Mouse (Mus musculus): Measurements from ENCODE around the gene Ctbp2. TPM values are rescaled to one million over a fixed set of nuclear protein-coding genes. Genes with fewer than 3 reads are reported as not detected.

Gene Ctbp2
- total and polyA plus RNA-seq, 3 experiments = 74.9 to 90.7 TPM; not detected in 1

DNA sequence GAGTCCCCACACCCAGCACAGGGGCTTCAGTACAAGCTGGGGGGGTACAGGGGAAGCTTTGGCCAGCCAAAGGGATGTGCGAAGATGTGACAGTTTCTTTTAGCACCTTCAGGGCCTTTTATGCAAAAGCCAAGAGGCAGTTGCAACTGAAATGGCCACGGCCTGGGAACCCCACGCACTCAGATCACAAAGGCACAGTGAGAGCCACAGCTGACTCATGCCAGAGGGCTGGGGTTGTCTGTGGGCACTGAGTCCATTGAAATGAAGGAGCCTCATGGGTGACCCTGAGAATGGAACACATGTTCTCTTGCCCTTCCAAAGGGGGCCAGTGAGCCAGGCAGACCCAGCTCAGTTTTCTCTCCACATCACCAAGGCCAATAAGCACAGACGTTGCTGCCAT, 115.5 kb downstream of the Ctbp2 start:
- no peaks in the 10 kb centered on the region for H3K27me3 ChIP-seq (ENCODE audit: control insufficient read depth in 1 of 2, insufficient read depth in 2 of 2, low read length in 2 of 2)
- no peak overlapping the region for H3K4me3 ChIP-seq (ENCODE audit: control insufficient read depth in 1 of 2, insufficient read depth in 1 of 2, low read depth in 2 of 2, low read length in 2 of 2)
- no peaks in the 10 kb centered on the region for H3K9me3 ChIP-seq (replicated peaks; ENCODE audit: insufficient read depth, low read length)
- no peaks in the 10 kb centered on the region for H3K79me2 ChIP-seq (ENCODE audit: control insufficient read depth, insufficient read depth, low read length, poor library complexity)
- H3K4me1 ChIP-seq (ENCODE audit: control insufficient read depth in 1 of 2, insufficient read depth in 2 of 2, low read length in 2 of 2) = peaks cover 8 to 18% of the 10 kb centered on the region in 2 experiments
- H3K9ac ChIP-seq (ENCODE audit: control insufficient read depth, low read depth, low read length, poor library complexity, severe bottlenecking) = no peak overlapping the region
- DNase-seq (ENCODE audit: low read depth, low spot score) = no peak
- TF ChIP-seq USF2 (IDR thresholded peaks at IDR 0.05; ENCODE audit: borderline replicate concordance in 1 of 2, insufficient read depth in 1 of 2, low read depth in 1 of 2, low read length in 2 of 2) = no peak
- TF ChIP-seq E2F4 (IDR thresholded peaks at IDR 0.05; ENCODE audit: borderline replicate concordance, low read depth, low read length) = no peak
- no peak for TF ChIP-seq POLR2AphosphoS5 (IDR thresholded peaks at IDR 0.05; ENCODE audit: borderline replicate concordance, low read depth, low read length)
- no peak for TF ChIP-seq MYB (IDR thresholded peaks at IDR 0.05; ENCODE audit: low read depth, low read length)
- no peak for TF ChIP-seq TBP (IDR thresholded peaks at IDR 0.05; ENCODE audit: low read depth, low read length)
- no peak for TF ChIP-seq HCFC1 (IDR thresholded peaks at IDR 0.05; ENCODE audit: low read depth, low read length)
- no peak for TF ChIP-seq MEF2A (IDR thresholded peaks at IDR 0.05; ENCODE audit: extremely low read depth, insufficient replicate concordance, low read depth, low read length, poor library complexity, severe bottlenecking)
- TF ChIP-seq TAL1 (IDR thresholded peaks at IDR 0.05; ENCODE audit: low read length) = no peak
- TF ChIP-seq GABPA (IDR thresholded peaks at IDR 0.05; ENCODE audit: low read depth, low read length) = no peak
- peaks cover 0 to 12% of the 10 kb centered on the region in 2 experiments; a peak in 3 of 4 replicates for H3K36me3 ChIP-seq (ENCODE audit: control insufficient read depth in 1 of 2, insufficient read depth in 2 of 2, low read length in 2 of 2)
- no peak overlapping the region for H3K27ac ChIP-seq (ENCODE audit: control insufficient read depth, low read depth, low read length)

DNA sequence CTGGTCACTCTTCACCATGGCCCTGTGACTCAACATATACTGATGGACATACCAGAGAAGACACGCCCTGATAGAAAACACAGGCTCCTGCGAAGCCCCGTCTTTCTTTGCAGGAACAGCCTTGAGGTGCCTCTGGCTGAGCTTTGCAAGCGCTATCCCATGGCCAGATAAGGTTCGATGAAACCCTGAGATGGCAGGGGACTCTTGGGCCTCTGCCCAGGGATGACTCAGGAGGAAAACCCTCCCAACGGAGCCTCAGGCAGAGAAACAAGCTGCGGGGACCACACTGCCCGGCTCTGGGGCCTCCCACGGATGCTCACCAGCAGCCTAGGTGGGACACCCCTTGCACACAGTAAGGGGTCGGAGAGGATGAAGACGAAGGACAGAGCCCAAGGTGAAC, 116.8 kb downstream of the Ctbp2 start:
- Histone ChIP-seq H3K9me3 (replicated peaks; ENCODE audit: insufficient read depth, low read length) (no peaks in the 10 kb centered on the region), H3K4me1 (ENCODE audit: control insufficient read depth in 1 of 2, insufficient read depth in 2 of 2, low read length in 2 of 2) (peaks cover 8 to 18% of the 10 kb centered on the region in 2 experiments), H3K36me3 (ENCODE audit: control insufficient read depth in 1 of 2, insufficient read depth in 2 of 2, low read length in 2 of 2) (peaks cover 0 to 12% of the 10 kb centered on the region in 2 experiments; a peak in 3 of 4 replicates), H3K4me3 (ENCODE audit: control insufficient read depth in 1 of 2, insufficient read depth in 1 of 2, low read depth in 2 of 2, low read length in 2 of 2) (no peak overlapping the region), H3K79me2 (ENCODE audit: control insufficient read depth, insufficient read depth, low read length, poor library complexity) (no peaks in the 10 kb centered on the region), H3K27ac (ENCODE audit: control insufficient read depth, low read depth, low read length) (0 out of 2 replicates have a peak overlapping the region, but pooled peaks have one; percentile 6), H3K27me3 (ENCODE audit: control insufficient read depth in 1 of 2, insufficient read depth in 2 of 2, low read length in 2 of 2) (no peaks in the 10 kb centered on the region), H3K9ac (ENCODE audit: control insufficient read depth, low read depth, low read length, poor library complexity, severe bottlenecking) (no peak overlapping the region)
- TF ChIP-seq EP300 (IDR thresholded peaks at IDR 0.05; ENCODE audit: low read depth in 1 of 2, low read length in 2 of 2) (peak; percentile 42 to 77; a peak in 3 of 4 replicates), GATA1 (IDR thresholded peaks at IDR 0.05; ENCODE audit: low read depth, low read length) (peak; percentile 74), MYC (IDR thresholded peaks at IDR 0.05; ENCODE audit: low read depth, low read length) (no peak), RCOR1 (IDR thresholded peaks at IDR 0.05; ENCODE audit: low read depth, low read length) (peak; percentile 76), MAFK (IDR thresholded peaks at IDR 0.05; ENCODE audit: borderline replicate concordance, low read depth, low read length) (peak; percentile 21; the same call in 1 of the 2 replicates), MAX (IDR thresholded peaks at IDR 0.05; ENCODE audit: low read length) (no peak), ETS1 (IDR thresholded peaks at IDR 0.05; ENCODE audit: low read depth, low read length) (peak; percentile 45; the same call in 1 of the 2 replicates), CTCF (IDR thresholded peaks at IDR 0.05 in 2 of 3, conservative IDR thresholded peaks at IDR 0.05 in 1 of 3; ENCODE audit: control insufficient read depth in 1 of 3, insufficient read depth in 1 of 3, low read depth in 2 of 3, low read length in 3 of 3, poor library complexity in 1 of 3, severe bottlenecking in 1 of 3) (no peak), GABPA (IDR thresholded peaks at IDR 0.05; ENCODE audit: low read depth, low read length) (no peak), SMC3 (IDR thresholded peaks at IDR 0.05; ENCODE audit: low read depth, low read length) (no peak), ZNF384 (IDR thresholded peaks at IDR 0.05; ENCODE audit: low read depth, low read length) (no peak), MYB (IDR thresholded peaks at IDR 0.05; ENCODE audit: low read depth, low read length) (no peak)
- peak; percentile 79 for DNase-seq (ENCODE audit: low read depth, low spot score)
